Mouse (Mus musculus) heart, postnatal 14 days (tissue): ENCODE results near the gene 4930502E18Rik. TPM values are rescaled to one million over a fixed set of nuclear protein-coding genes. Genes with fewer than 3 reads are reported as not detected.
"Not testable (repeated sequence)": the region's sequence is repeated elsewhere in the genome, so short reads cannot be mapped to it uniquely, and the experiment has no call there.

ENCODE experiments used
- DNase-seq, 2 experiments: peaks; one replicate each; pipeline ENCODE4 v3.0.0; 2021 to 2022
- intact Hi-C: fragments of 180-260 bp; cut with DNase I; formaldehyde crosslinking; loops from one replicate; pipeline ENCODE4 v1.15.1; 2025
- long read RNA-seq, 2 experiments: library from polyadenylated mRNA; stranded (forward); transcript quantifications; one replicate each; pipeline ENCODE4 v2.0.0; 2021
- total RNA-seq, 2 experiments: library from RNA; stranded (reverse); gene quantifications; 2 replicates each; pipeline ENCODE4 v1.2.3; 2021

4930502E18Rik gene
- not detected for total RNA-seq
- long read RNA-seq, experiment 1: 0 reads
- long read RNA-seq, experiment 2: 0 reads

GRCm38 (mm10) chrX:53724596-53724995 lies at the start of gene 4930502E18Rik:
Gene 4930502E18Rik, plus strand, starts transcription at chrX:53724826.
- intact Hi-C loops: no loop called here
- no peak for DNase-seq

GRCm38 (mm10) chrX:53676943-53677342 lies 47.7 kb upstream of the 4930502E18Rik start:
- peak; percentile 65 to 74 for DNase-seq
- intact Hi-C loops: not testable (repeated sequence)

GRCm38 (mm10) chrX:53682650-53683049 lies 42.0 kb upstream of the 4930502E18Rik start:
- DNase-seq, intact Hi-C loops: not testable (repeated sequence)

- DNase-seq, intact Hi-C loops: not testable (repeated sequence)
Measured at GRCm38 (mm10) chrX:53684676-53685075, 40.0 kb upstream of the 4930502E18Rik start.

GRCm38 (mm10) chrX:53692065-53692464 lies 32.6 kb upstream of the 4930502E18Rik start:
- DNase-seq: no peak
- intact Hi-C loops: no loop called here

GRCm38 (mm10) chrX:53693141-53693540 lies 31.5 kb upstream of the 4930502E18Rik start:
- DNase-seq: no peak
- intact Hi-C loops: no loop called here

GRCm38 (mm10) chrX:53694008-53694777 lies 30.4 kb upstream of the 4930502E18Rik start:
- no peak for DNase-seq
- intact Hi-C loops: no loop called here

- intact Hi-C loops: no loop called here
- no peak for DNase-seq
Measured at GRCm38 (mm10) chrX:53699225-53699624, 25.4 kb upstream of the 4930502E18Rik start.

GRCm38 (mm10) chrX:53702673-53703072 lies 22.0 kb upstream of the 4930502E18Rik start:
- intact Hi-C loops: no loop called here

GRCm38 (mm10) chrX:53715942-53716322 lies 8.7 kb upstream of the 4930502E18Rik start:
- DNase-seq: no peak
- intact Hi-C loops: no loop called here

More at GRCm38 (mm10) chrX:53702673-53703072, 22.0 kb upstream of the 4930502E18Rik start:
- DNase-seq: no peak

GRCm38 (mm10) chrX:53716323-53717182 lies 8.1 kb upstream of the 4930502E18Rik start:
- intact Hi-C loops: no loop called here
- DNase-seq: peak; percentile 19 to 32

- intact Hi-C loops: no loop called here
- DNase-seq: no peak
Measured at GRCm38 (mm10) chrX:53728967-53729366, 4.3 kb downstream of the 4930502E18Rik start.

- DNase-seq: no peak
- intact Hi-C loops: no loop called here
Measured at GRCm38 (mm10) chrX:53752851-53753250, 28.2 kb downstream of the 4930502E18Rik start.

- intact Hi-C loops: no loop called here
- DNase-seq: no peak
Measured at GRCm38 (mm10) chrX:53757736-53758135, 33.1 kb downstream of the 4930502E18Rik start, which contains the start of gene 1700013H16Rik. Gene 1700013H16Rik, minus strand, starts transcription at chrX:53757831.

GRCm38 (mm10) chrX:53776276-53776675 lies 51.6 kb downstream of the 4930502E18Rik start, which contains the start of gene Zfp36l3:
Gene Zfp36l3, minus strand, starts transcription at chrX:53776394.
- DNase-seq: no peak
- intact Hi-C loops: no loop called here

Other genes with a start within 250 kb of the 4930502E18Rik start
- gene Rtl8c, start 116.8 kb upstream of the 4930502E18Rik start, total RNA-seq: 10 to 100 TPM; 18.9 to 27.0 TPM
- gene Gm14597, start 115.8 kb upstream of the 4930502E18Rik start, total RNA-seq: not detected
- gene Rtl8a, start 81.1 kb upstream of the 4930502E18Rik start, total RNA-seq: 100 to 1,000 TPM; 180 to 183 TPM
- gene Rtl8b, start 54.4 kb upstream of the 4930502E18Rik start, total RNA-seq: 100 to 1,000 TPM in 1 of 2 experiments, 10 to 100 TPM in 1; 95.2 to 139 TPM
- not detected for gene 1700013H16Rik, start 33.0 kb downstream of the 4930502E18Rik start, total RNA-seq
- not detected for gene Zfp36l3, start 51.6 kb downstream of the 4930502E18Rik start, total RNA-seq
- gene Xlr, start 72.9 kb downstream of the 4930502E18Rik start, total RNA-seq: 1 to 10 TPM in 1 of 2 experiments, under 1 TPM in 1; 1.00 to 1.9 TPM